Mouse (Mus musculus) stomach, postnatal 0 days (tissue): Measurements from ENCODE around the gene Svs2. TPM values are rescaled to one million over a fixed set of nuclear protein-coding genes. Genes with fewer than 3 reads are reported as not detected.

Experiments used
- ATAC-seq: fragments of 200-750 bp; cut with Nextera tagmentation; 2 replicates; pipeline ENCODE4 v1.8.0; 2017; ENCODE audit not compliant: low FRiP score, low TSS enrichment
- DNase-seq: peaks from one replicate; pipeline ENCODE4 v3.0.0-alpha.2; 2016; ENCODE audit warnings: low spot score
- H3K27ac ChIP-seq: fragments of 300-500 bp; sonication (generic); replicated peaks from 2 replicates; pipeline ENCODE4 v1.5.1; 2014; ENCODE audit warnings: mild to moderate bottlenecking, control low read depth
- H3K27me3 ChIP-seq: fragments of 300-500 bp; sonication (generic); 2 replicates; pipeline ENCODE4 v1.6.1; 2014; ENCODE audit warnings: low read length; ENCODE audit not compliant: control insufficient read depth, insufficient read depth
- H3K36me3 ChIP-seq: fragments of 300-500 bp; sonication (generic); 2 replicates; pipeline ENCODE4 v1.6.1; 2014; ENCODE audit warnings: low read length, mixed read lengths; ENCODE audit not compliant: control insufficient read depth, insufficient read depth
- H3K4me1 ChIP-seq: fragments of 300-500 bp; sonication (generic); replicated peaks from 2 replicates; pipeline ENCODE4 v1.6.1; 2014; ENCODE audit warnings: antibody characterized with exemption; ENCODE audit not compliant: control insufficient read depth, insufficient read depth
- H3K4me2 ChIP-seq: fragments of 300-500 bp; sonication (generic); replicated peaks from 2 replicates; pipeline ENCODE4 v1.6.1; 2014; ENCODE audit warnings: low read depth, mild to moderate bottlenecking, control low read depth, moderate library complexity
- H3K4me3 ChIP-seq: fragments of 300-500 bp; sonication (generic); 2 replicates; pipeline ENCODE4 v1.5.1; 2014; ENCODE audit warnings: low read depth, low read length, control low read depth
- H3K9ac ChIP-seq: fragments of 300-500 bp; sonication (generic); 2 replicates; pipeline ENCODE4 v1.6.1; 2014; ENCODE audit warnings: mild to moderate bottlenecking, low read length, control low read depth, mixed read lengths
- H3K9me3 ChIP-seq: fragments of 300-500 bp; sonication (generic); 2 replicates; pipeline ENCODE4 v1.6.1; 2016; ENCODE audit warnings: low read length; ENCODE audit not compliant: control insufficient read depth
- CTCF ChIP-seq: IDR thresholded peaks from 2 replicates; pipeline ENCODE4 v1.5.1; 2016; ENCODE audit warnings: antibody characterized with exemption, low read depth, mild to moderate bottlenecking, moderate library complexity
- EP300 ChIP-seq: optimal IDR thresholded peaks from 2 replicates; pipeline ENCODE3; 2016; ENCODE audit warnings: antibody characterized with exemption
- WGBS: fragments of 180-500 bp; shearing (Covaris S2); extraction: QIAGEN DNeasy Blood & Tissue Kit; methylation state at CpG from one replicate; pipeline ENCODE4 v1.1.7; 2014; 5-methylcytosine and 5-hydroxymethylcytosine counted together
- polyA plus RNA-seq: library from polyadenylated mRNA; unstranded; fragments of >200 nt; fragmentation: Nextera tagmentation; extraction: Ambion mirVana; gene quantifications from 2 replicates; pipeline ENCODE4 v1.2.1, GENCODE M21; 2015

Gene Svs2
- polyA plus RNA-seq, 1 experiment from 2014 or later, result not detected

- ATAC-seq (peak; percentile 88), DNase-seq (no peak)
- no peaks in the 10 kb centered on the region for H3K9me3 ChIP-seq
- TF ChIP-seq EP300 (no peak), CTCF (no peak)
- no peak overlapping the region for H3K27ac ChIP-seq
- no peaks in the 10 kb centered on the region for H3K27me3 ChIP-seq
- H3K36me3 ChIP-seq, result no peaks in the 10 kb centered on the region
- no peak overlapping the region for H3K4me3 ChIP-seq
- no peak overlapping the region for H3K4me2 ChIP-seq
- 71% methylated on average over 5 of the region's 5 CpGs for WGBS
- no peaks in the 10 kb centered on the region for H3K4me1 ChIP-seq
- H3K9ac ChIP-seq, result no peak overlapping the region
Observed at GRCm38 (mm10) chr2:164196700-164196990, 41.6 kb downstream of the Svs2 start.

DNA sequence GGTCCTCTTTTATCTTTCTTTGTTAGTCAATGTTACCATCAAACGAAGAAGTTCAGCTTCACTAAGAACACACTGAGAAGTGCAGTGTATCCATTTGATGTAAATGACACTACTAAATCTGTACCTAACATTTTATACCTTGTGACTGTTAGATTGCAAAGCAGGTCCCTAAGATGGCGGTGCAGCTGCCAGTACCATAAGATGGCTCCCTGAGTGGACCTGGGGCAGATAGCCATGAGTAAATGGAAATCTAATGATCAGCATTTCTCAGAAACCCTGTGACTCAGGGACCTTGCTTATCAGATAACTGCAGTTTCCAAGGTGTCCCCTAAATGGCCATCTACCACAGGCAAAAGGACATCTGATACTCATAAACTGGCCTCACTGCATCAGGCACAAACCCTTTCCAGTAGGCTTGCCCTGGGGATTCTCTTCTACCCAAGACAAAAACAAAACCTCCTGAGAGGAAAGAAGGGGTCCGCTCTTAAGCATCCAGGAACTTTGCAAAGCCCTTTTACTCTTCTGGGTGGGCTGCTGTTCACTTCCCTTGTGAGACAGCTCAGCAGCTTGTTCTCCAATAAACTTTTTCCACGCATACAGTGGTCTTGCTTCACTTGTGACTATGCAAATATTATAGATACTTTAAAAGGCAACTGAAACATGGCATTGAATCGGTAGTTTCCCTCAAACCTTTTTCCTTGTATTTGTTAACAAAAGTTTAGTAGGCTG is 42.1 kb downstream of the Svs2 start:
- DNase-seq, result no peak
- WGBS, result 84% methylated on average over 5 of the region's 5 CpGs
- Histone ChIP-seq H3K27ac (no peak overlapping the region), H3K9me3 (no peaks in the 10 kb centered on the region), H3K9ac (no peak overlapping the region), H3K27me3 (no peaks in the 10 kb centered on the region), H3K4me3 (no peak overlapping the region), H3K36me3 (no peaks in the 10 kb centered on the region), H3K4me2 (no peak overlapping the region), H3K4me1 (no peaks in the 10 kb centered on the region)
- no peak for TF ChIP-seq CTCF
- no peak for ATAC-seq

DNA sequence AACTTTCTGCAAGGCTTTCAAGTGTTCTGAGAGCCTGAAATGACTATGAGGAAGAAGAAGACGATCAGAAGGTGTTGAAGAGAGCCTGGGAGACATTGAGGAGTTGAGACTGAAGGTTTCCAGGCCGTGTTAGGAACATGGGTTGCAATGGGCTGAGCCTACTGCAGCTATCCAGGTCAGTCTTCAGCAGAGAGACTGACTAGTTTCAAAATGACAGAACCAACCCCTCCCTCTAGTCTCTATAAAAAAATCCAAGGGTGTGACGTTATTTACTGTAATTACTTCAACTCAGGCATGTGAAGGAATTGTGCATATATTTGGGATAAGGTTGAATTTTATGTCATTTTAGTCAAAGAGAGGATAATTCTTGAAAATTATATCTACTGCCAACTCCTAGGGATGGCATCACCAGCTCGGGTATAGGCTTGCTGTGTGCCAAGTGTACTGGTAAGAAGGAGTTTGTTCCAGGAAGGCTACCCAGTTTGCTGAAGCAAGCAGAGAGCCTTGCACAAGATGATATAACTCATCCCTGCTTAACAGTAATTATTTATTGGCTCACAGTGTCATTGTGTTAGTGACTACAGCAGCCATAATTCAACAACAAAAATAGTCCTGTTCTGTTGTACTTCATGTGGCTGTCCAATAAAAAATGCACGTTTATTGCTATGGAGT is 43.2 kb downstream of the Svs2 start:
- DNase-seq (no peak), ATAC-seq (no peak)
- H3K4me3 ChIP-seq, result no peak overlapping the region
- no peaks in the 10 kb centered on the region for H3K4me1 ChIP-seq
- no peaks in the 10 kb centered on the region for H3K27me3 ChIP-seq
- H3K4me2 ChIP-seq, result no peak overlapping the region
- TF ChIP-seq EP300 (no peak), CTCF (no peak)
- no peaks in the 10 kb centered on the region for H3K9me3 ChIP-seq
- WGBS, result 65% methylated on average over 5 of the region's 5 CpGs
- no peak overlapping the region for H3K9ac ChIP-seq
- no peaks in the 10 kb centered on the region for H3K36me3 ChIP-seq
- H3K27ac ChIP-seq, result no peak overlapping the region

DNA sequence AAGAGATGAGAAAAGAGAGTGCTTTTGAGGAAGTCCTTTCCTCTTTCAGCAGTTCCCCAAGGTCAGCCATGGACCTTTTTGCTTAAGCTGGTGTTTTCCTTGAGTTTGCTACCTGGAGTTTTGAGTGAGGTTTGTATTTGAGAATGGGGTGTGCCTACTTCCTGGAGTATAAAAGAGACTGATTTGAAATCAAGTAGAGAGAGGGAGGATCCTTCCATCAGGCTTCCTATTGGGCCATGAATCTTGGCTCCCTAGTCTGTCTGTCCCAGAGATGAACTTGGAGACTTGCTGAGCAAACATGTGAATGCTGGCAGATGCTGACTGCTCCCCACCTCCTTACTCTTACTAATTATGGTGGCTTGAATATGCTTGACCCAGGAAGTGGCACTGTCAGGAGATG is 46.0 kb downstream of the Svs2 start:
- H3K4me1 ChIP-seq, result no peaks in the 10 kb centered on the region
- no peak for DNase-seq
- H3K27ac ChIP-seq, result no peak overlapping the region
- ATAC-seq, result peak; percentile 61
- H3K9ac ChIP-seq, result no peak overlapping the region
- H3K4me3 ChIP-seq, result no peak overlapping the region
- no peaks in the 10 kb centered on the region for H3K9me3 ChIP-seq
- no peak for TF ChIP-seq CTCF
- no peak for TF ChIP-seq EP300
- no peaks in the 10 kb centered on the region for H3K27me3 ChIP-seq
- no peak overlapping the region for H3K4me2 ChIP-seq
- no peaks in the 10 kb centered on the region for H3K36me3 ChIP-seq

- Histone ChIP-seq H3K36me3 (no peaks in the 10 kb centered on the region), H3K27me3 (no peaks in the 10 kb centered on the region), H3K4me2 (no peak within 1 kb of the TSS), H3K9me3 (no peaks in the 10 kb centered on the region), H3K4me1 (no peaks in the 10 kb centered on the region), H3K9ac (no peak within 1 kb of the TSS), H3K4me3 (no peak within 1 kb of the TSS), H3K27ac (no peak within 1 kb of the TSS)
- no peak for ATAC-seq
- DNase-seq, result no peak
- TF ChIP-seq EP300, result no peak
- no peak for TF ChIP-seq CTCF
- WGBS, result 69% methylated on average over 6 of the region's 6 CpGs
Observed at GRCm38 (mm10) chr2:164190576-164190975, 47.7 kb downstream of the Svs2 start, which contains the start of gene Wfdc12. TSS of gene Wfdc12 (minus strand) at chr2:164190608.

DNA sequence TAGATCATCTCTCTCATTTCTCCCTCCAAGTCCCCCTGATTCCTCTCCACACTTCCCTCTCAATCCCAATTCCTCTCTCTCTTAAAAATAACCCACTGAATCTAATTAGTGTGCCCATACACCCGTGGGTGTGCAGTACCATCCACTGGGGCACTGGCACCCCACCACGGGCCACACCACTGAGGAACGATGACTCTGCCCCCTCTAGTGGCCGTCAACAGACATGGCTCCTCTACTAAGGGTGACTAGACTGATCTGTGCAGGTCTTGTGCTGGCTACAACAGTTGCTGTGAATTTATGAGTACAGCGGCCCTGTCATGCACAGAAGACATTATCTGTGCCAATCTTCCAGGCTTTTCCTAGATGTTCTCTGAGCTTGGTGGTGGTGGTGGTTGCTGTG is 49.5 kb downstream of the Svs2 start:
- no peak overlapping the region for H3K4me2 ChIP-seq
- no peaks in the 10 kb centered on the region for H3K27me3 ChIP-seq
- no peak overlapping the region for H3K9ac ChIP-seq
- ATAC-seq, result no peak
- H3K9me3 ChIP-seq, result no peaks in the 10 kb centered on the region
- no peak overlapping the region for H3K27ac ChIP-seq
- no peaks in the 10 kb centered on the region for H3K36me3 ChIP-seq
- WGBS, result 31% methylated on average over 5 of the region's 5 CpGs
- DNase-seq, result no peak
- TF ChIP-seq EP300 (no peak), CTCF (peak; percentile 71)
- H3K4me1 ChIP-seq, result no peaks in the 10 kb centered on the region
- H3K4me3 ChIP-seq, result no peak overlapping the region

Other genes with a start within 250 kb of the Svs2 start
- gene Ywhab, start 243.5 kb downstream of the Svs2 start, polyA plus RNA-seq, result 186 and 189 TPM in 2 replicates
- gene Pabpc1l, start 213.0 kb downstream of the Svs2 start, polyA plus RNA-seq, result 0.67 and 0.85 TPM in 2 replicates
- 11.9 and 13.6 TPM in 2 replicates for gene Stk4, start 168.1 kb downstream of the Svs2 start, polyA plus RNA-seq
- 20.5 and 22.4 TPM in 2 replicates for gene Tomm34, start 167.3 kb downstream of the Svs2 start, polyA plus RNA-seq
- 0.19 and 0.23 TPM in 2 replicates for gene Kcns1, start 67.4 kb downstream of the Svs2 start, polyA plus RNA-seq
- gene Wfdc5, start 55.7 kb downstream of the Svs2 start, polyA plus RNA-seq, result 63.2 and 68.6 TPM in 2 replicates
- gene Wfdc12, start 47.9 kb downstream of the Svs2 start, polyA plus RNA-seq, result 2.4 and 2.5 TPM in 2 replicates
- gene Wfdc15a, start 38.3 kb downstream of the Svs2 start, polyA plus RNA-seq, result 0.23 and 0.29 TPM in 2 replicates
- 16.2 and 20.4 TPM in 2 replicates for gene Wfdc15b, start 16.8 kb downstream of the Svs2 start, polyA plus RNA-seq
- not detected in 2 replicates for gene Svs3b, start 18.2 kb upstream of the Svs2 start, polyA plus RNA-seq
- not detected in 2 replicates for gene Svs4, start 40.0 kb upstream of the Svs2 start, polyA plus RNA-seq
- gene Svs3a, start 50.8 kb upstream of the Svs2 start, polyA plus RNA-seq, result not detected in 2 replicates
- gene Svs6, start 78.3 kb upstream of the Svs2 start, polyA plus RNA-seq, result not detected in 2 replicates
- not detected in 2 replicates for gene Svs5, start 94.3 kb upstream of the Svs2 start, polyA plus RNA-seq
- gene Slpi, start 150.6 kb upstream of the Svs2 start, polyA plus RNA-seq, result 4,305 and 4,348 TPM in 2 replicates
- 0.32 and 0.36 TPM in 2 replicates for gene Rbpjl, start 164.7 kb upstream of the Svs2 start, polyA plus RNA-seq
- gene Matn4, start 166.7 kb upstream of the Svs2 start, polyA plus RNA-seq, result 2.0 and 3.1 TPM in 2 replicates
- 133 and 143 TPM in 2 replicates for gene Sdc4, start 205.4 kb upstream of the Svs2 start, polyA plus RNA-seq
- 46.9 and 48.6 TPM in 2 replicates for gene Sys1, start 218.5 kb upstream of the Svs2 start, polyA plus RNA-seq
- 26.9 and 28.1 TPM in 2 replicates for gene Gm20458, start 222.5 kb upstream of the Svs2 start, polyA plus RNA-seq
- gene Trp53tg5, start 235.3 kb upstream of the Svs2 start, polyA plus RNA-seq, result not detected in 2 replicates
- 27.3 and 27.8 TPM in 2 replicates for gene Dbndd2, start 247.6 kb upstream of the Svs2 start, polyA plus RNA-seq